Mouse (Mus musculus) intestine, embryonic 16.5 days (tissue): ENCODE measurements at regions not wholly inside any gene's neighbourhood (a gene's known extent, or its start where the extent isn't known, plus 50 kb on each side); places are given as distances from the start of the nearest gene placed in this dataset.

Source experiments
- ATAC-seq: fragments of 200-750 bp; cut with Nextera tagmentation; 2 replicates; pipeline ENCODE4 v1.8.0; 2017; ENCODE audit warnings: moderate TSS enrichment, moderate library complexity
- H3K27ac ChIP-seq: fragments of 300-500 bp; sonication (generic); 2 replicates; pipeline ENCODE4 v1.5.1; 2014; ENCODE audit warnings: mild to moderate bottlenecking, low read length
- H3K27me3 ChIP-seq: fragments of 300-500 bp; sonication (generic); replicated peaks from 2 replicates; pipeline ENCODE4 v1.6.1; 2014; ENCODE audit warnings: low read length, control low read depth, mixed read lengths; ENCODE audit not compliant: control insufficient read depth, insufficient read depth
- H3K36me3 ChIP-seq: fragments of 300-500 bp; sonication (generic); 2 replicates; pipeline ENCODE4 v1.6.1; 2014; ENCODE audit warnings: low read length, control low read depth; ENCODE audit not compliant: control insufficient read depth, insufficient read depth
- H3K4me1 ChIP-seq: fragments of 300-500 bp; sonication (generic); 2 replicates; pipeline ENCODE4 v1.6.1; 2014; ENCODE audit warnings: low read length, control low read depth, mixed read lengths; ENCODE audit not compliant: control insufficient read depth, insufficient read depth
- H3K4me2 ChIP-seq: fragments of 300-500 bp; sonication (generic); 2 replicates; pipeline ENCODE4 v1.6.1; 2014; ENCODE audit warnings: low read depth, low read length, control low read depth
- H3K4me3 ChIP-seq: fragments of 300-500 bp; sonication (generic); 2 replicates; pipeline ENCODE4 v1.5.1; 2014; ENCODE audit warnings: mild to moderate bottlenecking, low read length
- H3K9ac ChIP-seq: fragments of 300-500 bp; sonication (generic); 2 replicates; pipeline ENCODE4 v1.6.1; 2014; ENCODE audit warnings: low read depth, low read length
- H3K9me3 ChIP-seq: fragments of 300-500 bp; sonication (generic); 2 replicates; pipeline ENCODE4 v1.6.1; 2016; ENCODE audit warnings: low read length, control low read depth; ENCODE audit not compliant: control insufficient read depth
- WGBS: fragments of 180-500 bp; shearing (Covaris S2); extraction: QIAGEN DNeasy Blood & Tissue Kit; methylation state at CpG from one replicate; pipeline ENCODE4 v1.1.7; 2014; 5-methylcytosine and 5-hydroxymethylcytosine counted together

GRCm38 (mm10) chr2:34111286-34111685 lies 223.5 kb upstream of the Mvb12b start:
- no peak for ATAC-seq
- H3K4me3 ChIP-seq: no peak overlapping the region
- no peak overlapping the region for H3K27ac ChIP-seq
- no peak overlapping the region for H3K4me2 ChIP-seq
- no peaks in the 10 kb centered on the region for H3K27me3 ChIP-seq
- no peaks in the 10 kb centered on the region for H3K36me3 ChIP-seq
- H3K9ac ChIP-seq: no peak overlapping the region
- no peaks in the 10 kb centered on the region for H3K9me3 ChIP-seq
- WGBS: 61% methylated on average over 3 of the region's 3 CpGs
- H3K4me1 ChIP-seq: no peaks in the 10 kb centered on the region

GRCm38 (mm10) chr2:34110582-34110981 lies 222.8 kb upstream of the Mvb12b start:
- no peaks in the 10 kb centered on the region for H3K4me1 ChIP-seq
- WGBS: 90% methylated on average over 17 of the region's 17 CpGs
- no peak overlapping the region for H3K27ac ChIP-seq
- no peak overlapping the region for H3K4me2 ChIP-seq
- H3K9ac ChIP-seq: no peak overlapping the region
- H3K27me3 ChIP-seq: no peaks in the 10 kb centered on the region
- H3K9me3 ChIP-seq: no peaks in the 10 kb centered on the region
- H3K4me3 ChIP-seq: no peak overlapping the region
- H3K36me3 ChIP-seq: no peaks in the 10 kb centered on the region
- ATAC-seq: no peak

- Histone ChIP-seq H3K36me3 (no peaks in the 10 kb centered on the region), H3K9me3 (no peaks in the 10 kb centered on the region), H3K9ac (no peak overlapping the region), H3K27me3 (no peaks in the 10 kb centered on the region; the same call in 1 of the 2 replicates), H3K4me1 (no peaks in the 10 kb centered on the region), H3K4me3 (no peak overlapping the region), H3K27ac (no peak overlapping the region), H3K4me2 (no peak overlapping the region)
- WGBS: 54% methylated on average over 27 of the region's 27 CpGs
- ATAC-seq: no peak
Observed at GRCm38 (mm10) chr2:34107566-34108303, 220.0 kb upstream of the Mvb12b start.

GRCm38 (mm10) chr2:34106837-34107565 lies 219.3 kb upstream of the Mvb12b start:
- 24% methylated on average over 15 of the region's 15 CpGs for WGBS
- Histone ChIP-seq H3K27me3 (no peaks in the 10 kb centered on the region; the same call in 1 of the 2 replicates), H3K36me3 (no peaks in the 10 kb centered on the region), H3K27ac (no peak overlapping the region), H3K9me3 (no peaks in the 10 kb centered on the region), H3K9ac (no peak overlapping the region), H3K4me1 (no peaks in the 10 kb centered on the region), H3K4me3 (no peak overlapping the region), H3K4me2 (0 out of 2 replicates have a peak overlapping the region, but pooled peaks have one; percentile 22)
- ATAC-seq: no peak

- Histone ChIP-seq H3K36me3 (no peaks in the 10 kb centered on the region), H3K4me1 (no peaks in the 10 kb centered on the region), H3K4me2 (no peak overlapping the region), H3K27ac (no peak overlapping the region), H3K9me3 (no peaks in the 10 kb centered on the region), H3K4me3 (no peak overlapping the region), H3K9ac (no peak overlapping the region), H3K27me3 (no peaks in the 10 kb centered on the region; the same call in 1 of the 2 replicates)
- no peak for ATAC-seq
- 37% methylated on average over 9 of the region's 9 CpGs for WGBS
Observed at GRCm38 (mm10) chr2:34106245-34106644, 218.5 kb upstream of the Mvb12b start.

- no peak for ATAC-seq
- Histone ChIP-seq H3K4me1 (no peaks in the 10 kb centered on the region), H3K9me3 (no peaks in the 10 kb centered on the region), H3K27me3 (no peaks in the 10 kb centered on the region; the same call in 1 of the 2 replicates), H3K36me3 (no peaks in the 10 kb centered on the region), H3K27ac (no peak overlapping the region), H3K4me2 (no peak overlapping the region), H3K4me3 (no peak overlapping the region), H3K9ac (no peak overlapping the region)
- 65% methylated on average over 13 of the region's 13 CpGs for WGBS
Observed at GRCm38 (mm10) chr2:34105271-34106051, 217.7 kb upstream of the Mvb12b start.

GRCm38 (mm10) chr2:34098004-34098547 lies 210.3 kb upstream of the Mvb12b start:
- Histone ChIP-seq H3K9me3 (no peaks in the 10 kb centered on the region), H3K4me2 (no peak overlapping the region), H3K9ac (no peak overlapping the region), H3K36me3 (no peaks in the 10 kb centered on the region), H3K27me3 (no peaks in the 10 kb centered on the region), H3K27ac (no peak overlapping the region), H3K4me3 (no peak overlapping the region), H3K4me1 (no peaks in the 10 kb centered on the region)
- 60% methylated on average over 14 of the region's 14 CpGs for WGBS
- no peak for ATAC-seq

- H3K36me3 ChIP-seq: no peaks in the 10 kb centered on the region
- no peak overlapping the region for H3K9ac ChIP-seq
- no peak overlapping the region for H3K27ac ChIP-seq
- no peaks in the 10 kb centered on the region for H3K9me3 ChIP-seq
- no peaks in the 10 kb centered on the region for H3K4me1 ChIP-seq
- H3K4me2 ChIP-seq: no peak overlapping the region
- no peaks in the 10 kb centered on the region for H3K27me3 ChIP-seq
- ATAC-seq: no peak
- H3K4me3 ChIP-seq: no peak overlapping the region
Observed at GRCm38 (mm10) chr2:34096561-34096960, 208.8 kb upstream of the Mvb12b start.

GRCm38 (mm10) chr2:34088832-34089231 lies 201.1 kb upstream of the Mvb12b start:
- WGBS: 74% methylated on average over 4 of the region's 4 CpGs
- Histone ChIP-seq H3K36me3 (no peaks in the 10 kb centered on the region), H3K27ac (no peak overlapping the region), H3K9ac (no peak overlapping the region), H3K4me1 (no peaks in the 10 kb centered on the region), H3K27me3 (no peaks in the 10 kb centered on the region), H3K4me3 (no peak overlapping the region), H3K9me3 (no peaks in the 10 kb centered on the region), H3K4me2 (no peak overlapping the region)
- ATAC-seq: no peak
